Mouse (Mus musculus): ENCODE results near the gene Zfp84. TPM values are rescaled to one million over a fixed set of nuclear protein-coding genes. Genes with fewer than 3 reads are reported as not detected.
"Not testable (repeated sequence)": the region's sequence is repeated elsewhere in the genome, so short reads cannot be mapped to it uniquely, and the experiment has no call there.

Zfp84 gene
- total RNA-seq (2021) = 10 to 100 TPM in 1 of 2 experiments, 1 to 10 TPM in 1; 10.0 to 11.9 TPM

DNA sequence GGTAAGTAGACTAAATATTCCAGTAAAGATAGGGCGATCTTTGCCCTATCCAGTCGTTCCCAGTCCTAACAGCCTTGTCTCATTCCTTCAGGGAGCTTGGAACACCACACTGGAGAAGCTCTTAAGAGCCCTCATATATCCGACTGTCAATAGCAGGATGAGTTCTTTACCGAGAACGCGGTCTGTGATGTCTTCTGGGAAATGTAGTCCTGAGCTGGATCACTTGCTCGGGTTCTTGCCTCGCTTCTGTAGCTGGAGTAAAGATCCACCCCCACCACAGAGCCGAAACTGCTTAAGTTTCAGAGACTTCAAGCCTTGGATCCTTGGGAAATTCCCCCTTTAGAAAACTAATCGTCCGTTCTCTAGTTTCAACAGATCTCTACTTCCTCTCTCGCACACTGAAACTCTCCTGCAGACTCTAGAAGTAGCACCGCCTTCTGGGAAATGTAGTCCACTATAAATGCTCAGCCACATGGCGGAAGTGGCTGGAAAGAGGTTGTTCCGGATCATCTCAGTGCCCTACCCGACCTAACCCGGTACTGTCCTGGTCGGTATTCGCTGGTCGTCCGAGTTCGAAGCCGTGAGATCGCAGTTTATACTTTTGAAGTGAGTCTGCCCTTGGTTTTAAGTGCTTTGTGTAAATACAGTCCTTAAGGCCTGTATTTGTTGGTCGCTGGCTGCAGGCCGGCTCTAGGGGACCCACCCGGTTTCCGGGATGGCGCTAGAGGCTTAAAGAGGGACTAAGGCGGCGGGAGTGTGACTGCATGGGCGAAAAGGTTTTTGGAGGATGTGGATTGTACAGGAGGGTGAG lies at the start of gene Zfp84:
Gene Zfp84 (plus strand): TSS at position 463 of the 811 bp plus-strand sequence.
- peak; percentile 84 for DNase-seq

DNA sequence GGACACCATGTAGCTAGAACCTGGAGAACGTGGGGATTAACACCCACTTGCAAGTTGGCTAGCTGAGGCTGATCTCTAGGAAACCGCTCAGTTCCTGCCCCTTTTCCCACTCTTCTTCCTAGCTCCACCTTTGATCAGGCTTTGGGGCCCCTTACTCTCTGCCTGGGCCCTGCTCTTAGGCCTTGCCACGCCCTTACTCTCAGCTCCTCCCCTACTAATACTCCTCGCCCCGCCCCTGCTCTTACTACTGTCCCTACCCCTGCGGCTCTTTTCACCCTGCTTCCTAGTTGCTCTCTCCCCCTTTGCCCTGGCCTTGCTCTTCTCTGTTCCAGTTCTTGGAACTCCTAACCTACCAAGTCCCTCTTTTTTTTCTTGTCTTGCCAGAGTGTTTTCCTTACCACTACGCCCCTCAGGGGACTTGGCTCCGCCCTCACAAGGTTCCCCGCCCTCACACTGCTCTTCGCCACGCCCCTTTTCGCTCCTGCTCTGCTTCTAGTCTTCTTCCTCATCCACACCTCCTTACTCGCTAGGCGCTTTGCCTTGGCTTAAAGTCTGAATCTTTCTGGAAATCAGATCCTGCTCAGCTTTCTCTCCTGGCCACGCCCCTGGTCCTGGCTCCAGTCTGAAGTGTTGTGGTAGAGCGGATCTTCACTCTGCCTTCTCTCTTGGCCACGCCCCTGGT lies 42.8 kb upstream of the Zfp84 start:
- peak; percentile 10 for DNase-seq

DNA sequence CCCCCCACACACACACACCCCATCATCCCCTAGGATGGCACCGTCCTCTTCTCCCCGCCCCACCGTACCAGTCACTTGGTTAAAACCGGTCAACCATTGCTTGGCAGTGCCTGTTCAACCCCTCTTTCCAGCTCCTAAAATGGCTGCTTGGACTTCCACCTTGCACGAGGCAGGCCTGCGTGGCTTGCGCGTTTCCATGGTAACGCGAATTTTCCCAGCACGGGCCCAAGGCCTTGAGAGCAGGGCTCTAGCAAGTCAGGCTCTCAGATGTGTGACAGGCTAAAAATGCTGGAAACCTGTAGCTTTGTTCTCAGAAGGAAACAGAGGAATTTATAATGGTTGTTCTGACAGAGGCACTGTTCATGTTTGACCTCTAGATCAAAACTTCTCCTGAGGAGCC lies 41.5 kb upstream of the Zfp84 start, which contains the start of gene Catsperg2:
Gene Catsperg2 (minus strand): TSS at position 173 of the 400 bp plus-strand sequence.
- not testable (repeated sequence) for DNase-seq

DNA sequence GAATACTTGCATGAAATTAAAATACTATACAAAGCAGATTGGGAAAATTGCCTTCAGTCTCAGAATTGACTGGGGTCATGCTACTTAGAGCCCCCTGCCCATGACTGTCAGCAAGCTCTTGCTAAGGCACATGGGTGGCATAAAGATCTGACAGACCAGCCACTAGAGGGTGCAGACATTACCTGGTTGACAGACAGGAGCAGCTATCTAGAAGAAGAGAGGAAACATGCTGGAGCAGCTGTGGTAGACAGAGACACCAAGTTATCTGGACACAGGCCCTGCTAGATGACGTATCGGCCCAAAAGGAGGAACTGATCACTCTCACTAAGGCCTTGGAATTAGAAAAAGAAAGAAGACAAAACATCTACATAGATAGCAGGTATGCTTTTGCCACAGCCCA lies 40.3 kb upstream of the Zfp84 start:
- no peak for DNase-seq

DNA sequence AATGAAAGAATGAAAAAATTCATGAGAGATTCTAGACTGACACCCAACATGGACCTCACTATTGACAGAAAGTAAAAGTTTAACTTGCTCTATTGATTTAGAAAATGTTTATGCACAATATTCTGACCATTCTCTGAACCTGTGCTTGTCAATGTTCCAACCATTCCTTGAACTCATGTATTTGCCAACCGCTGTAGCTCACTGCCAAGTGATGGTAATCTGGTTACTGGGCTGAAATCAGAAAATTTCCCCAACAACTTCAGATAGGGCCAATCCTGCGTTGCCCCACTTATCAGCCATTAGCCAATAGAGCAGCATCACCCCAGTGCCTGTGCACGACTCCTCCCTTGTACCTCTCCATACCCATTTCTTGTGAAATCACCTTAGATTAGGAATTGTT lies 26.1 kb upstream of the Zfp84 start:
- DNase-seq = no peak

DNA sequence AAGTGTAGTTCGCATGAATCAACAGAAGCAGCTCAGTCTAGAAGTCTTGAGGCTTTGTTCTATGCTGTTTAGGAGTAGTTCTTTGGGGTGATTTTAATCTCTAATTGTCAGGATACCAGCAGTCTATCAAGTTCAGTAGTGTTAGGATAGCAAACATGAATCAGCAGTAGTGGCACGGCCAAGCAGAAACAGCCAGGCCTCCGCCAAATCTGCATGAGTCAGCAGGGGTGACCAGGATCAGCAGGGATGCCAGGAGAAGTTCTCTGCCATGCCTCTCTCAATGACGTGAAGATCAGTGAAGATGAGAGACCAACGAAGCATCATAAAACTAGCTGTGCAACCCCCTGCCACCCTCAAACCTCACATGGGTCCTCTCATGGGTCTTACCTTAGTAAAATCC lies 7.9 kb upstream of the Zfp84 start:
- DNase-seq = no peak

DNA sequence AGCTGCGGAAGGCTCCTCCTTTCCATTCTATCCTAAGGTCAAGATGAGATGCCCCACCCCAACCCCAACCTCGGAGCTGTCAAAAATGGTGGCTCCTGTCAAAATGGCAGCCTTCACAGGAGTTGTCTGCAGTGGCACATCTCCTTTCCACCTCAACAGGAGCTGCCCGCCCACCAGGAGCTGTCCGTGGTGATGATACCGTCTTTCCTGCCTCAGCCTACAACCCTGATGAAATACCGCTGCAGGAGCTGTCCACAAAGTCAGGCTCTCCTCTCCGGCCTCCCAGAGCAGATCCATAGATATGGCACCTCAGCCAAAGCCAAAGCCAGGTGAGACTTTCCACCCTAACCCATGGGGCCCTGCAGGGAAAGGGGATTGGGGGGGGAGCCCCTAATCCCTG lies 3.6 kb upstream of the Zfp84 start:
- DNase-seq = no peak

DNA sequence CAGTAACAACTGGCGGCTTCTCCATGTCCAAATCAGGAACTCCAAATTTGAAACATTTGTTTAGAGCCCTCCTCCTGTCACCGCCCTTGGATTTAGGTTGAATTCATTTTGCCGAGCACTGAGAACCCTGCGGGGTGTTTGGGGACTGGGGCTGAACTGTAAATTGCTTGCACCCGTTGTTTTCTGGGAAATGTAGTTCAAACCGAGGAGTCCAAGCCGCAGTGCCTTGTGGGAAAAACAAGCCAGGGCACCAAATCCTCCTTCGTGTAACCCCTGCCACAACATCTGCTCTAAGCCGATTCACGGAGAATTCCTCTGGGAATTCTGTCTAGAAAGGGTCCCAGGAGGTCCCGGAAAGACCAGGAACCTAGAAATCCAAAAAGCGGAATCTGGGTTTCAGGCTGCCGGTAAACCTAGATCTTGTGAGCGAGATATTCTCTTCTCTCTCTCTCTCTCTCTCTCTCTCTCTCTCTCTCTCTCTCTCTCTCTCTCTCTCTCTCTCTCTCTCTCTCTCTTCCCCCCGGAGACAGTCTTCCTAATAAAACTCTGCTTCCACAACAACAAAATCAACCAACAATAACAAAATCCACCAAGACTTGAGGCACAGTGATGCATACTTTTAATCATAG lies 1.2 kb upstream of the Zfp84 start:
- DNase-seq = peak; percentile 82

DNA sequence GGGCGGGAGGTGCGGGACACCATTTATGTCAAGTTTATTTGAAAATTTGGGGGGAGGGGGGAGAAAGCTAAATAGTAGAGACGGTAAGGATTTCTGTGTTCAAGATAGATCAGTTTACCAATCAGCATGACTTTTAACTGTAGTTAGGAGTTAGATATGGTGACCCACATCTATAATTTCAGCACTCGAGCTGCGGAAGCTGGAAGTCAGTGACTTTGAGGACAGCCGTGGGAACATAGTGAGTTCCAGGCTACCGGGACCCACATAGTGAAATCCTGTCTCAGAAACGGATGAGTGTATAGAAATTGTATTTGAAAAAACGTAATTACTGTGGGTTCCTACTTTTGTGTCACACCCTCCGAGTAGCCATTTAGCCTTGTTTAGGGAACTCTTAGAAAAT lies 628 bp downstream of the Zfp84 start:
- no peak for DNase-seq

DNA sequence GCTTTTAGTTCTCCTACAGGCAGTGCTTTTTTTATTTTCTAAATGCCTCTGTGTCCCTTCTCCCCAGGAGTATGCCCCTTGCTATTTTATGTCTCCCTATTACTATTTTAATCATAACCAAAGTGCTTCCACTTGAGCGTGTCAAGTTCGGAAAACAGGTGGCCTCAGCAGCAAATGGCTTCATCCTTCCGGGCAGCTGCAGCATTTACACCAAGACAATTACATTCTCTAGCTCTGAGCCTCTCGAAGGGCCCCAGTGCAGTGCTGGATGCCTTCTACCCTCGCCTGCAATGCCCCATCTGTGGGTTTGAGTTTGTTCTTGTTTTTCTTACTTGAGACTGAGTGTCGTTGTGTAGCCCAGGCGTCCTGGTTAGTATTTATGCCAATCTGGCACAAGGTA lies 5.2 kb downstream of the Zfp84 start:
- DNase-seq = no peak

DNA sequence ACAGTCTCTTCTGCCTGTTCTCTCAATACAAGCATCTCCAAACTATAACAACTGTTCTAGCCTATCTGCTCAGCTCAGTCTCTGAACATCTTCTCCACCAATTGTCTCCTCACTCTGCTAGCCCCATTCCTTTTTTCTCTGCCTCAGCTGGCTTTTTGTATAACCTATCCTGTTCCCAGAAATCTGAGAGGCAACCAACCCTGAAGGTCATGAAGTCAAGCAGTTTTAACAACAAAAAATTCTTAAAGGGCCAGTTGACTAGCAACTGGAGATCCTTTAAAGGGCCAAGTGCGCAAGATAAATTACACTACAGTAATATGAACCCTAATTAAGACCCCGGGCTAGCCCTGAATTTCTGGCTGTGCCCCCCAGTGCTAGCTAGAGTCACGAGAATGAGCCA lies 6.0 kb downstream of the Zfp84 start:
- DNase-seq = no peak

DNA sequence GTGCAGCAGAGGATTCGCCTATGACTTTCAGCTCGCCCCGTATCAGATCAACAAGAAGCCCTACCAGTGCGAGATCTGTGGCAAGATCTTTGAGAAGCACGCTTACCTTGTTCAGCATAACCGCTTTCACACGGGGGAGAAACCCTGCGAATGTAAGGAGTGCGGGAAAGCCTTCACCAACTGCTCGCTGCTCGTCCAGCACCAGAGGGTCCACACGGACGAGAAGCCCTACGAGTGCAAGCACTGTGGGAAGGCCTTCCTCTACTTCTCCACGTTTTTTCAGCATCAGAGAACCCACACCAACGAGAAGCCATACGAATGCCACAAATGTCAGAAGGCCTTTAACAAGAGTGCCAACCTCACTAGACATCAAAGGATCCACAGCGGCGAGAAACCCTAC lies 8.2 kb downstream of the Zfp84 start:
- DNase-seq = no peak

DNA sequence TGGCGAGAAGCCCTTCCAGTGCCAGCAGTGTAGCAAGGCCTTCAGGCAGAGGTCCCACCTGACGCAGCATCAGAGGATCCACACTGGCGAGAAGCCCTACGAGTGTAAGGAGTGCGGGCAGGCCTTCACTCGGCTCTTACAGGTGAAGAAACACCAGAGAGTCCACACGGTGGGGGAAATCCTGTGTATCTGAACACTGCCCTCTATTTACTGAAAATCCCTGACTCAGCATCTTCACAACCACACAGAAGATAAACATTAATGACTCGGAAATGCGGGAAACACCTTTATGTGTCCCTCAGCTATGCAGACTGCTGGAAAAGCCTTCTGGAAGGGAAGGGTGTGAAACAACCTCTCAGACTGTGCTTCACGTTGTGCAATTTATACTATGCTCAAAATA lies 9.0 kb downstream of the Zfp84 start:
- DNase-seq = no peak

DNA sequence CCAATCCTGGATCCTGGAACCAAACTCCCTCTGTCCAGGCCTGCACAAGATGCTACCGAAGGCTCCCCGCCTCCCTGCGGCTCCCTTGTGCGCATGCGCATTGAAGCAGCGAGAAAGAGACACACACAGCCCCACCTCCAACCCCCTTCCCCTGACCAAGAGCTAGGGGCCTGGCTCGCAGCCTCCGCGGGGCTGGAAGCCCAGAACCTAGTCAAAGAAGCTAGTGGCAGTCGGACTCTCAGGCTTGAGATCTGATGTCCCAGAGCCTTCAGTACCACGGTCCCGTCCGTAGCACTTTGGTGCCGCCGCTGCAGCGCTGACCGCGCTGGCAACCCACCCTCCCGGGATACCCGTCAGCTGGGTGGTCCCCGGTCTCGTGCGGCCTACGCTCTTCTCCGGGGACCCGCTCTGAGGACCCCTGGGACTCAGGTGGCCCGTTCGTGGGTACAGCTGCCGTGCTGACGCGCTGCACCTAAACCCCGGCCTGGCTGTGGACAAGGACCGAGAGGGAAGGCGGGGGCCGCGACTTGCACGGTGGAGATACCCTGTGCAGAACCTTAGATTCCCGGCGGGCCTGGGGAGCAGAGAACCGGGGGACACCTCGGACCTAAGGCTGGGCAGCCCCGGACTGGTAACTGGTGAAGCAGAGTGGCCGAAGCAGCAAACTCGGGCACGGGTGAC lies 15.7 kb downstream of the Zfp84 start, which contains the start of gene Zfp30:
Gene Zfp30 (plus strand): TSS at position 128 of the 681 bp plus-strand sequence.
- DNase-seq = peak; percentile 86

DNA sequence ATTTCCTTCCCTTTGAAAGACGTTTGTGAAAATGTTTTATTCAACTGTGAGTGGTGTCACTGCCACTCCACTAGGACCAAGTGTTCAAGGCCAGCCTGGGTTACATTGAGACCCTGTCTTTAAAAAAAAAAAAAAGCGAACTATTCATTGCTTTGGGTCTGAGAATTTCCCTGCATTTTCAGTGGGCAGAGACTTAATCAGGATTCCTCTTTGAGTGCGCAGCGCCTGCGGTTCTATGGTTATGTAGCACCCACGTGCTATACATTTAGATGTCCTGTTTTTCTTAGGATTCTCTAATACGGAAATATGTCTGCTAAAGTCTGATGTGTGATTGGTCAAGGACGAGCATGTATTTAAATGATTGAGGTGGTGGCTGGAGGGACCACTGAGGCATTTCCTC lies 16.7 kb downstream of the Zfp84 start:
- DNase-seq = no peak

DNA sequence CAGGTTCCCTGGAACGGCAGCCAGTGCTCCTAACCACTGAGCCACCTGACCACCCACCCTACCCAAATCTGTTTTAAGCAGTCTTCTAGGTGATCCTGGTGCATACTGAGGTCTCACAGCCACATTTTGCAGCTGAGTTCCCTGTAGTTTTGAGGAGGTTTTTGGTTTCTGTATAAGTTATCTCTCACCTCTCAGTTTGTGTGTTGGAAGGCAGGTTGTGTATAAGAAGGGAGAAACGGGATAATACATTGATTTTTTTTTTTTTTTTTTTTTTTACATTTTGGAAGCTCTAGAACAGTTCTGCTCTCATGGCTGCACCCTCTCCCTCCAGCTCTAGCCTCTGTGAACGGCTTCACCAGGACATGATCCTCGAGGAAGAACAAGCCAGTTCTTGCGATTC lies 17.5 kb downstream of the Zfp84 start:
- DNase-seq = no peak

DNA sequence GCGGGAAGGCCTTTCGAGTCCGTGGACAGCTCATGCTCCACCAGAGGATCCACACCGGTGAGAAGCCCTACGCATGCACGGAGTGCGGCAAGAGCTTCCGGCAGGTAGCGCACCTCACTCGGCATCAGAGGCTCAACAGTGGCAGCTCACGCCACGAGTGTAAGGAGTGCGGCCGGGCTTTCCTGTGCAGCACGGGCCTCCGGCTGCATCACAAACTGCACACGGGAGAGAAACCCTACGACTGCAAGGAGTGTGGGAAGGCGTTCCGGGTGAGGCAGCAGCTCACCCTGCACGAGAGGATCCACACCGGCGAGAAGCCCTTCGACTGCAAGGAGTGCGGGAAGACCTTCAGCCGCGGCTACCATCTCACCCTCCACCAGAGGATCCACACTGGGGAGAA lies 24.6 kb downstream of the Zfp84 start:
- no peak for DNase-seq

DNA sequence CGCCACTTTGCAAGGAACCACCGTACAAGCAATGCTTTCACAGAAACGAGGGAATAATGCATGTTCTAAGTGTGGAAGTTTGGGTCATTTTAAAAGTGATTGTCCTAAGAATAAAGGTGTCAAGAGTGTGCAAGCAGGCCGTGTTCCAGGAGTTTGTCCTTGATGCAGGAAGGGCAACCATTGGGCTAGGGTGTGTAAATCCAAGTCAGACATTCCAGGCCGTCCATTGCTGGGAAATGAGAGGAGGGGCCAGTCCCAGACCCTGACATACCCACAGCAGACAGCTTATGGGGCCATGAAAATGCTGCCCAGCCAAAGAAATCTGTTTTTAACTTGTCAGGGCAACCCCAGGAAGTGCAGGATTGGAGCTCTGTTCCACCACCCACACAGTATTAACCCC lies 38.7 kb downstream of the Zfp84 start:
- no peak for DNase-seq

DNA sequence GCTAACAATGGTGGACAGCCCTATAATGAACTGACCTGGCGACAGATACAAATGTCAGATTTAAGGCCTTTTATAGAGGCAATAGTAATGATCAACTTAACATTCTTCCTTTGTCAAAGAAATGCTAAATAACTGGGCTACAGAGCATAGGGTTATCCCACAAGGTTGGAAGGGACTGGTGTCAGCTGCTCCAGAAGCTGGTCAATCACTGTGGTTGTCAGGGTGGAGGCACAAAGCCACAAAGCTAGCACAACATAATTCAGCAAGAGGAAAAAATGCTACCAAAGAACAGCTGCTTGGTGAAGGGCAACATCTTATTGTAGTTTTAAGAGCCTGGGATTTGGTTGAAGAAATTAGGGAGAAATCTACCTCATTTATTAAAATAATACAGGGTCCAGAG lies 43.9 kb downstream of the Zfp84 start:
- DNase-seq = no peak

DNA sequence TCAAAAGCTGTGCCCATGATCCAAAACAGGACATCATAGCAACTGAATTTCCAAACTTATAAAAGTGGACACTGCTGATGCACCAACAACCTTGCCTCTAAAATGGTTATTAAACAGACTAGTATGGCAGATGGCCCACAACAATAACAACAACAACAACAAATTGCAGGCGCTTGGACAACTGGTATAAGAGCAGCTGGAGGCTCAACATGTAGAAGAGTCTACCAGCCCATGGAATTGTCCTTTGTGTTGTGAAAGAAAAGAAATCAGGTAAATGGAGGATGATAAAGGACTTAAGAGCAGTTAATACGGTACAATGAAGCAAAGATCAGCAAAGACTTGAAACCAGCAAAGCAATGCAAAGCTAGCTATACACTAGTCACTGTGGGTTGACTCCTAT lies 46.0 kb downstream of the Zfp84 start:
- no peak for DNase-seq

DNA sequence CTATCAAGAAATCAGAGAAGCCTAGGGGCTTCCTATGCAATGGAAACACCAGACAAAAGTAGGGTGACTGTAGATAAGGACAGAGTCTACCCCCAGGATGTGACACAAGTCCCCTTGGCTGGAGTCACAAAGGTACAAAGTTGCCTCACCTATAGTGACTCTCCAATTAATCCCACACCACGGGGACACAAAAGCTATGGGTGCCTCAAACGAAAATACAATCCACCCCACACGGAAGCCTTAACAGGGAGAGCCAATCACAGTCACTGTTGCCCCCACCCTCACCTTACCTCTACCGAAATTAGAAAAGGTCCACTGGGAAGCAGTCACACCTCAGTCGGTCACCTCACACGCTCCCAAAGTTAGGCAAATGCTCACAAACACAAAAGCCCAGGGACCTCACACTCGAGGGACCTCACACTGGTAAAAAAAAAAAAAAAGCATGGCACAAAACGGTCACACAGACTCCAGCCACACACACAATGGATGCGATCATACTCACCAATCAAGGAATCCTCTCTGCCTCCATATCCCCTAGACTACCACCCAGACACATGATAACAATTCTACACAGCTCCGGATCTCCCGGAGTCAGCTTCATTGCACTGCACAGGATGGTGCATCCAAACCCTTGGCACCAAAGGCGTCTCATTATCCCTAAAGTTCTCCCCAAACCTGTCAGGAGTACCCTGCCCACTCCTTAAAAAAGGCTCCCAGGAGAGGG lies 46.9 kb downstream of the Zfp84 start:
- no peak for DNase-seq

DNA sequence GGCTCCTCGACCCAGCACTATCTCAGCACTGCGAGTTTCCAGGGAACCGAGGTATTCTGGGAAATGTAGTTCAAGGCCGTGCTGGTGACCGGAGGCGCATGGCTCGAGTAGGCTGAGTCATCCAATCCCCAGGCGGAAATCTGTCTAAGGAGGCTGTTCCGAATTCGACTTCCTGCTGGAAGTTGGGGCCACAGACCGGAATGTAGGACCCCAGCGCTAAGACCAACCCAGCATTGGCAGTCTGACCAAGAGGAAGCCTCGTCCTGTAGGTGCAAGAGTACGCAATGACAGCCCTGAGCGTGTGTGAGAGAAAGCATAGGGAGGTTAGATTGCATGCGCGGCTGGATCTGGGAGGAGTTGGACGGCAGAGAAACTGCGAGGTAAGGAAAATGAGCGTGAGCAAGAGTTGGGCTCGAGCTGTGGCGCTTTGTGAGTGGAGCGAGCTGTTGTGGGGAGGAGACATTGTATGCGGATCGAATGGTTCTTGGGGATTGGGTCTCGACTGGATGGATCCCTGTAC lies 47.6 kb downstream of the Zfp84 start, which contains the start of gene Zfp790:
Gene Zfp790 (plus strand): TSS at position 205 of the 520 bp plus-strand sequence.
- DNase-seq = peak; percentile 88

Measured in heart, postnatal 4 days (tissue).